Mouse (Mus musculus): ENCODE measurements around the gene Castor2. TPM values are rescaled to one million over a fixed set of nuclear protein-coding genes. Genes with fewer than 3 reads are reported as not detected.

Gene Castor2
- polyA plus RNA-seq, 1 experiment = not detected

- TF ChIP-seq GATA1 (IDR thresholded peaks at IDR 0.05; ENCODE audit: low read length) = no peak
These were observed 3.7 kb upstream of the Castor2 start for GRCm38 (mm10) chr5:134095766-134096165.

- TF ChIP-seq GATA1 (IDR thresholded peaks at IDR 0.05; ENCODE audit: low read length) = no peak
These were observed 1.1 kb upstream of the Castor2 start for GRCm38 (mm10) chr5:134098341-134098902.

GRCm38 (mm10) chr5:134098976-134099375 lies 535 bp upstream of the Castor2 start:
- TF ChIP-seq GATA1 (IDR thresholded peaks at IDR 0.05; ENCODE audit: low read length) = no peak

- no peak for TF ChIP-seq GATA1 (IDR thresholded peaks at IDR 0.05; ENCODE audit: low read length)
These were observed 791 bp downstream of the Castor2 start for GRCm38 (mm10) chr5:134100232-134100771.

- TF ChIP-seq GATA1 (IDR thresholded peaks at IDR 0.05; ENCODE audit: low read length) = no peak
These were observed 1.8 kb downstream of the Castor2 start for GRCm38 (mm10) chr5:134101322-134101721.

GRCm38 (mm10) chr5:134101883-134102282 lies 2.4 kb downstream of the Castor2 start:
- TF ChIP-seq GATA1 (IDR thresholded peaks at IDR 0.05; ENCODE audit: low read length) = no peak

GRCm38 (mm10) chr5:134102720-134103119 lies 3.2 kb downstream of the Castor2 start:
- no peak for TF ChIP-seq GATA1 (IDR thresholded peaks at IDR 0.05; ENCODE audit: low read length)

- no peak for TF ChIP-seq GATA1 (IDR thresholded peaks at IDR 0.05; ENCODE audit: low read length)
These were observed 6.3 kb downstream of the Castor2 start for GRCm38 (mm10) chr5:134105829-134106228.

GRCm38 (mm10) chr5:134114981-134115380 lies 15.5 kb downstream of the Castor2 start:
- no peak for TF ChIP-seq GATA1 (IDR thresholded peaks at IDR 0.05; ENCODE audit: low read length)

GRCm38 (mm10) chr5:134115639-134116259 lies 16.2 kb downstream of the Castor2 start:
- no peak for TF ChIP-seq GATA1 (IDR thresholded peaks at IDR 0.05; ENCODE audit: low read length)

- no peak for TF ChIP-seq GATA1 (IDR thresholded peaks at IDR 0.05; ENCODE audit: low read length)
These were observed 19.4 kb downstream of the Castor2 start for GRCm38 (mm10) chr5:134118798-134119407.

GRCm38 (mm10) chr5:134119481-134120120 lies 20.1 kb downstream of the Castor2 start:
- TF ChIP-seq GATA1 (IDR thresholded peaks at IDR 0.05; ENCODE audit: low read length) = no peak

GRCm38 (mm10) chr5:134120135-134120534 lies 20.6 kb downstream of the Castor2 start:
- no peak for TF ChIP-seq GATA1 (IDR thresholded peaks at IDR 0.05; ENCODE audit: low read length)

- no peak for TF ChIP-seq GATA1 (IDR thresholded peaks at IDR 0.05; ENCODE audit: low read length)
These were observed 21.8 kb downstream of the Castor2 start for GRCm38 (mm10) chr5:134121138-134121892.

GRCm38 (mm10) chr5:134121893-134122259 lies 22.4 kb downstream of the Castor2 start:
- TF ChIP-seq GATA1 (IDR thresholded peaks at IDR 0.05; ENCODE audit: low read length) = no peak
